Mouse (Mus musculus) mesoderm, embryonic 11.5 days (tissue): ENCODE measurements around the gene Sema6d.

Source experiments
- DNase-seq: peaks from one replicate; pipeline ENCODE4 v3.0.0-alpha.2; 2012; ENCODE audit warnings: low read depth, low spot score

Gene Sema6d

GRCm38 (mm10) chr2:124550315-124550714 is 460.5 kb downstream of the Sema6d start:
- DNase-seq = no peak

GRCm38 (mm10) chr2:124554751-124555415 is 465.1 kb downstream of the Sema6d start:
- no peak for DNase-seq

GRCm38 (mm10) chr2:124556861-124557499 is 467.2 kb downstream of the Sema6d start:
- no peak for DNase-seq

- no peak for DNase-seq
Measured at GRCm38 (mm10) chr2:124558021-124558420, 468.3 kb downstream of the Sema6d start.

- DNase-seq = no peak
Measured at GRCm38 (mm10) chr2:124561668-124562067, 471.9 kb downstream of the Sema6d start.

GRCm38 (mm10) chr2:124562091-124562490 is 472.3 kb downstream of the Sema6d start:
- DNase-seq = no peak

- no peak for DNase-seq
Measured at GRCm38 (mm10) chr2:124563759-124564158, 474.0 kb downstream of the Sema6d start.

GRCm38 (mm10) chr2:124573734-124574133 is 484.0 kb downstream of the Sema6d start:
- no peak for DNase-seq

GRCm38 (mm10) chr2:124576053-124576452 is 486.3 kb downstream of the Sema6d start:
- no peak for DNase-seq

GRCm38 (mm10) chr2:124583561-124583960 is 493.8 kb downstream of the Sema6d start:
- no peak for DNase-seq

GRCm38 (mm10) chr2:124592750-124593149 is 503.0 kb downstream of the Sema6d start:
- DNase-seq = no peak

GRCm38 (mm10) chr2:124599014-124599413 is 509.2 kb downstream of the Sema6d start:
- no peak for DNase-seq

GRCm38 (mm10) chr2:124601702-124602378 is 512.1 kb downstream of the Sema6d start:
- no peak for DNase-seq

- DNase-seq = no peak
Measured at GRCm38 (mm10) chr2:124602379-124602913, 512.7 kb downstream of the Sema6d start.

- DNase-seq = no peak
Measured at GRCm38 (mm10) chr2:124605341-124605740, 515.6 kb downstream of the Sema6d start.

- DNase-seq = no peak
Measured at GRCm38 (mm10) chr2:124607986-124608385, 518.2 kb downstream of the Sema6d start.

GRCm38 (mm10) chr2:124608546-124608945 is 518.8 kb downstream of the Sema6d start:
- no peak for DNase-seq

- DNase-seq = no peak
Measured at GRCm38 (mm10) chr2:124609014-124609413, 519.2 kb downstream of the Sema6d start.

- peak; percentile 85 for DNase-seq
Measured at GRCm38 (mm10) chr2:124609711-124610585, 520.2 kb downstream of the Sema6d start.

- peak; percentile 58 for DNase-seq
Measured at GRCm38 (mm10) chr2:124610586-124611105, 520.9 kb downstream of the Sema6d start.

GRCm38 (mm10) chr2:124611226-124611625 is 521.5 kb downstream of the Sema6d start:
- no peak for DNase-seq
